Mouse (Mus musculus) hindbrain, postnatal 0 days (tissue): Measurements from ENCODE around the gene Nyx. TPM values are rescaled to one million over a fixed set of nuclear protein-coding genes. Genes with fewer than 3 reads are reported as not detected.
"Not testable (repeated sequence)": the region's sequence is repeated elsewhere in the genome, so short reads cannot be mapped to it uniquely, and the experiment has no call there.

ENCODE experiments used
- ATAC-seq: fragments of 200-750 bp; cut with Nextera tagmentation; 2 replicates; pipeline ENCODE4 v1.8.0; 2017; ENCODE audit warnings: mild to moderate bottlenecking, moderate TSS enrichment, moderate library complexity
- DNase-seq: peaks from one replicate; pipeline ENCODE4 v3.0.0-alpha.2; 2015; ENCODE audit warnings: low spot score
- H3K27ac ChIP-seq: fragments of 300-500 bp; sonication (generic); 2 replicates; pipeline ENCODE4 v1.5.1; 2014; ENCODE audit warnings: mild to moderate bottlenecking
- H3K27me3 ChIP-seq: fragments of 300-500 bp; sonication (generic); 2 replicates; pipeline ENCODE4 v1.6.1; 2014; ENCODE audit warnings: low read length, mixed read lengths; ENCODE audit not compliant: insufficient read depth
- H3K36me3 ChIP-seq: fragments of 300-500 bp; sonication (generic); 2 replicates; pipeline ENCODE4 v1.6.1; 2014; ENCODE audit warnings: low read length, mixed read lengths; ENCODE audit not compliant: insufficient read depth
- H3K4me1 ChIP-seq: fragments of 300-500 bp; sonication (generic); 2 replicates; pipeline ENCODE4 v1.6.1; 2014; ENCODE audit warnings: antibody characterized with exemption, low read length, mixed read lengths; ENCODE audit not compliant: insufficient read depth
- H3K4me2 ChIP-seq: fragments of 300-500 bp; sonication (generic); 2 replicates; pipeline ENCODE4 v1.6.1; 2014; ENCODE audit warnings: low read depth, mild to moderate bottlenecking, low read length, moderate library complexity, mixed read lengths
- H3K4me3 ChIP-seq: fragments of 300-500 bp; sonication (generic); 2 replicates; pipeline ENCODE4 v1.5.1; 2014; ENCODE audit warnings: low read length
- H3K9ac ChIP-seq: fragments of 300-500 bp; sonication (generic); replicated peaks from 2 replicates; pipeline ENCODE4 v1.6.1; 2014; ENCODE audit warnings: mild to moderate bottlenecking, low read length, moderate library complexity, mixed read lengths
- H3K9me3 ChIP-seq: fragments of 300-500 bp; sonication (generic); 2 replicates; pipeline ENCODE4 v1.6.1; 2016; ENCODE audit warnings: low read length, mixed read lengths
- CTCF ChIP-seq: IDR thresholded peaks from 2 replicates; pipeline ENCODE4 v1.5.1; 2016; ENCODE audit warnings: antibody characterized with exemption, control low read depth, low read depth
- WGBS: fragments of 180-500 bp; shearing (Covaris S2); extraction: QIAGEN DNeasy Blood & Tissue Kit; methylation state at CpG from one replicate; pipeline ENCODE4 v1.1.7; 2014; 5-methylcytosine and 5-hydroxymethylcytosine counted together
- polyA plus RNA-seq: library from polyadenylated mRNA; unstranded; fragments of >200 nt; fragmentation: Nextera tagmentation; extraction: Ambion mirVana; gene quantifications from 2 replicates; pipeline ENCODE4 v1.2.1, GENCODE M21; 2015
- total RNA-seq: library from RNA; depleted of rRNA; stranded (reverse); fragments of >200 nt; gene quantifications from 2 replicates; pipeline ENCODE4 v1.2.3, GENCODE M21; 2014; rRNA removed

Gene Nyx
- total RNA-seq: 0.37 and 0.43 TPM in 2 replicates
- 0.15 and 0.25 TPM in 2 replicates for polyA plus RNA-seq

- Histone ChIP-seq H3K4me2 (no peak within 1 kb of the TSS), H3K36me3 (no peaks in the 10 kb centered on the region), H3K27me3 (no peaks in the 10 kb centered on the region), H3K9ac (no peak within 1 kb of the TSS), H3K9me3 (no peaks in the 10 kb centered on the region), H3K4me1 (no peaks in the 10 kb centered on the region), H3K4me3 (no peak within 1 kb of the TSS), H3K27ac (no peak within 1 kb of the TSS)
- no peak for TF ChIP-seq CTCF
- WGBS: 82% methylated on average over 3 of the region's 3 CpGs
- ATAC-seq (no peak), DNase-seq (no peak)
Observed at GRCm38 (mm10) chrX:13465810-13466209, at the start of gene Nyx. TSS of gene Nyx (plus strand) at chrX:13466110.

DNA sequence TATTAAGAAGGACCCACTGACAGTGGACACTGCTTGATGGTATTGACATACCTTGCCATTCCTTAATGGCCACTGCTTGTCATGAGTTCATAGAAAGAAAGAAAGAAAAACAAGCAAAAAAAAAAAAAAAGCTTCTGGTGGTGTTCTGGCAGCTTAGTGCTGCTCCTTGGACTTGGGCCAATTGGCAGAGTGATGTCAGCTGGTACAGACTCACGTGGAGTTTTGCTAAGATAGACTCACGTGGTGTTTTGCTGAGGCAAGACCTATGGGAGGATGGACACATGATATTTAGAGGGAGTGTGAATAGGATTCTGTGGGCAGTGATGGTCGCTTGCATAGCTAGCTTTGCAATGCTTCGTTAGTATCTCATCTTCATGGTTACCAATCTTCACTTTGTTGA is 43.9 kb upstream of the Nyx start:
- H3K27me3 ChIP-seq: no peaks in the 10 kb centered on the region
- ATAC-seq (no peak), DNase-seq (no peak)
- no peak overlapping the region for H3K4me2 ChIP-seq
- no peak overlapping the region for H3K4me3 ChIP-seq
- H3K36me3 ChIP-seq: no peaks in the 10 kb centered on the region
- H3K27ac ChIP-seq: no peak overlapping the region
- H3K9me3 ChIP-seq: no peaks in the 10 kb centered on the region
- H3K4me1 ChIP-seq: no peaks in the 10 kb centered on the region
- H3K9ac ChIP-seq: no peak overlapping the region
- 51% methylated on average over 4 of the region's 4 CpGs for WGBS
- no peak for TF ChIP-seq CTCF

GRCm38 (mm10) chrX:13431421-13431820 is 34.5 kb upstream of the Nyx start:
- H3K9me3 ChIP-seq: no peaks in the 10 kb centered on the region
- no peak overlapping the region for H3K4me3 ChIP-seq
- TF ChIP-seq CTCF: no peak
- no peaks in the 10 kb centered on the region for H3K36me3 ChIP-seq
- H3K27ac ChIP-seq: no peak overlapping the region
- no peaks in the 10 kb centered on the region for H3K4me1 ChIP-seq
- no peaks in the 10 kb centered on the region for H3K27me3 ChIP-seq
- 62% methylated on average over 6 of the region's 6 CpGs for WGBS
- no peak overlapping the region for H3K4me2 ChIP-seq
- no peak overlapping the region for H3K9ac ChIP-seq
- ATAC-seq (no peak), DNase-seq (no peak)

- H3K4me1 ChIP-seq, H3K9me3 ChIP-seq, H3K36me3 ChIP-seq, H3K27me3 ChIP-seq, H3K4me3 ChIP-seq, ATAC-seq, H3K27ac ChIP-seq, DNase-seq, H3K4me2 ChIP-seq, H3K9ac ChIP-seq: not testable (repeated sequence)
- WGBS: 100% methylated on average over 2 of the region's 2 CpGs
Observed at GRCm38 (mm10) chrX:13436042-13436441, 29.9 kb upstream of the Nyx start.

DNA sequence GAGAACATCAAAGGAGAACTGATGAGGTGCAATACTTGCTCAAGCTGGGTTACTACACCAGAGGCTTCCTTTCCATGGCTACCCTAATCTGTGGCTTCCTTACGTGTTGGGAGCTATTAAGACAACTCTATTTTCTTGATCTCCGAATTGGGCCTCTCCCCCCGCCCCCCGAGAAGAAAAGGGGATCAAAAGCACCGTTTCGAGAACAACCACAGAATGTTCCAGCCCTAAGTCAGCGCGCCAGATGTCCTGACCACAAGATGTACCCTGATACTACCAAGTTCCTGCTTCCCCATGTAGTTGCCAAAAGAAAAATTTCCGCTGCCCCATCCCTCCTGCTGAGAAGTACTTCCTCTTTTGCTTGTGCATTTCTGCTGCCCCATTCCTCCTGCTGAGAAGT is 9.4 kb upstream of the Nyx start:
- ATAC-seq, H3K27ac ChIP-seq, H3K9ac ChIP-seq, H3K4me2 ChIP-seq, H3K36me3 ChIP-seq, H3K4me1 ChIP-seq, H3K4me3 ChIP-seq, DNase-seq, H3K27me3 ChIP-seq, H3K9me3 ChIP-seq: not testable (repeated sequence)
- 78% methylated on average over 9 of the region's 9 CpGs for WGBS

DNA sequence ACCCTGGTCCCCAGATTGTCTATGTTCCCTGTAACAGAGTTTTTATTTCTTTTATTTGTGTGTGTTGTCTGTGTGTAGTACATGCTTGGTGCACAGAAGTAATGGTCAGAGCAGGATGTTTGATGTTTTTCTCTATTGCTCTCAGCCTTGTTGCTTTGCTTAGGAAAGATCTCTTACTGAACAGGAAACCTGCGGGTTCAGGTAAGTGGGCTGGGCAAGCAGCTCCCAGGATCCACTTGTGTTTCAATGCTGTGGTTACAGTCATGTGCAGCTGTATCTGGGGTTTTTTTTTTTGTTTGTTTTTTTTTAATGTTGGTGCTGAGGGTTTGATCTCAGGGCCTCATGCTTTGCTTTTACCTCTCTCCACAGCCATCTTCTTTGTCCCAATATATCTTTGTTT is 7.1 kb upstream of the Nyx start:
- ATAC-seq: no peak
- Histone ChIP-seq H3K4me2 (no peak overlapping the region), H3K4me3 (no peak overlapping the region)

GRCm38 (mm10) chrX:13461266-13462261 is 4.3 kb upstream of the Nyx start:
- 24% methylated on average over 46 of the region's 46 CpGs for WGBS
- H3K4me1 ChIP-seq: no peaks in the 10 kb centered on the region
- H3K4me2 ChIP-seq: peak overlapping the region; percentile 52
- H3K9ac ChIP-seq: peak overlapping the region; percentile 51
- H3K27me3 ChIP-seq: no peaks in the 10 kb centered on the region
- TF ChIP-seq CTCF: peak; percentile 80
- H3K4me3 ChIP-seq: peak overlapping the region; percentile 32
- no peaks in the 10 kb centered on the region for H3K9me3 ChIP-seq
- ATAC-seq (peak; percentile 95), DNase-seq (peak; percentile 90)
- peak overlapping the region; percentile 78 for H3K27ac ChIP-seq
- no peaks in the 10 kb centered on the region for H3K36me3 ChIP-seq

More for the DNA sequence above, 7.1 kb upstream of the Nyx start:
- no peaks in the 10 kb centered on the region for H3K36me3 ChIP-seq
- no peaks in the 10 kb centered on the region for H3K27me3 ChIP-seq
- no peaks in the 10 kb centered on the region for H3K9me3 ChIP-seq
- H3K9ac ChIP-seq: no peak overlapping the region
- no peaks in the 10 kb centered on the region for H3K4me1 ChIP-seq
- DNase-seq: no peak
- WGBS: 87% methylated on average over 1 of the region's 1 CpGs
- no peak overlapping the region for H3K27ac ChIP-seq
- TF ChIP-seq CTCF: no peak
